Mouse (Mus musculus) right cerebral cortex, postnatal 25 days (tissue): ENCODE data around the gene Tmem129.

Experiments
- DNase-seq: peaks from one replicate; pipeline ENCODE4 v3.0.0; 2022

Tmem129 gene

DNA sequence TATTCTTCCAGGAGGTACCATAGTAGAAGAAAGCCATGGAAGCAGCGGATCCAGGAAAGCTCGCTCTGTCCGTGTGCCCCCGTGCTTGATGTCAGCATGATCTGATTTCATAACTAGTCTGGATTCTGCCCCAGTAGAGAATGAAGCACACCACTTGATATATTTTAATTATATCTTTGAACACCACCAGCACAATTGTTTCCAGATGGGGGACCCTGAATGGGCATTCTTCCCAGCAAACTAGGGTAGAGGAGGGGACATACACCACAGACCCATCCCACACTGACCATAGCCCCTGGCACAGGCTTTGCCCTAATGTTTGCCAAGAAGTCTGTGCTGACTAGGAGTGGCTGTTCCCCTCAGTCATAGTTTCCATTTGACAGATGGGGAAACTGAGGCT is 26.7 kb upstream of the Tmem129 start:
- DNase-seq, result no peak

DNA sequence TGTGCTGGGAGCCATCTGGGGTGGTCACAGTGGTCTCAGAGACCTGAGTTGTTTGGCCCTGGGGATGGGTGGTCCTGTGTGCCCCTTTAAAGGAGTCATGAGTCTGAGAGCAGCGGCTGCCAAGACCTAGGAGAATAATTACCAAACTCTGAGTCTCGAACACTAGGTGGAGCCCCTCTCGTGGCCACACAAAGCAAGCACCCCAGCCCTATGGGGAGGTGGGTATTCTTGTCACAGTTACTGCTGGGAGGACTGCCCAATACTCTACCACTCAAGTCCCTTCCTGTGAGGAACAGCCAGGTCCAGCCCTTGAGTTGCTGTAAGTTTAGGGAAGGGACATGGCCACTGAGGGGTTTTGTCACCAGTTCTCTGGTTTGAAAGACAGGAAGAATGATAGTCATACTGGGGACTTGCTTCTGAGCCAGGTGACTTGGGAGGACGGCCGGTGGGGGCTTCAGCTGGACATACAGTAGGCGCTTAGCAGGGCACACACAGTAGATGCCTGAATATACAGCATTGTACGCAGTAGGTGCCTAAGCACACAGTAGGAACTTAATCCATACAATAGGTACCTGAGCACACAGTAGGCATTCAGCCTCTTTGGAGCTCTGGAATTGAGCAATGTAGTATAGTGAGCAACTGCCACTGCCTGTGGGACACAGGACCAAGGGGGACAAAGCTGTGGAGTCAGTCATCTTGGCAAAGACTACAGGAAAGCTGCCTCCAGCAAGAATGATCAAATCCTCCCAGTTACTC is 25.9 kb upstream of the Tmem129 start:
- no peak for DNase-seq

DNA sequence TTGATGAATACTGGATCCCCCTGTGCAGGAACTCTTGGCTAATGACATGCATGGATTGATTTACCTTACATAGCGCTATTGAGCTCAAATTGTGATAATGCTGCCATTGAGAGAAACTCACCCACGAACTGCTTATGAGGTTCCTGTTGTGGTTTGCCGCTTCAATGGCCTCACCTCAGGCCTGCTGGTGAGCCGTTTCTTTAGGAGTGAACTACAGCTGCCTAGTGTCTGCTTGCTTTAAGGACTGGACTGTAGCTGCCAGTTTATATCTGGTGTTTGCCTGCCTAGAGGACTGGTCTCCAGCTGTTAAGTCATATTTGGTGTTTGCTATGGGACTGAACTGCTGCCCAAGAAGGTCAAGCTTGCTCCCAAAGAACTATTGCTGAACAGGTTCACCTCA is 24.7 kb upstream of the Tmem129 start:
- no peak for DNase-seq

DNA sequence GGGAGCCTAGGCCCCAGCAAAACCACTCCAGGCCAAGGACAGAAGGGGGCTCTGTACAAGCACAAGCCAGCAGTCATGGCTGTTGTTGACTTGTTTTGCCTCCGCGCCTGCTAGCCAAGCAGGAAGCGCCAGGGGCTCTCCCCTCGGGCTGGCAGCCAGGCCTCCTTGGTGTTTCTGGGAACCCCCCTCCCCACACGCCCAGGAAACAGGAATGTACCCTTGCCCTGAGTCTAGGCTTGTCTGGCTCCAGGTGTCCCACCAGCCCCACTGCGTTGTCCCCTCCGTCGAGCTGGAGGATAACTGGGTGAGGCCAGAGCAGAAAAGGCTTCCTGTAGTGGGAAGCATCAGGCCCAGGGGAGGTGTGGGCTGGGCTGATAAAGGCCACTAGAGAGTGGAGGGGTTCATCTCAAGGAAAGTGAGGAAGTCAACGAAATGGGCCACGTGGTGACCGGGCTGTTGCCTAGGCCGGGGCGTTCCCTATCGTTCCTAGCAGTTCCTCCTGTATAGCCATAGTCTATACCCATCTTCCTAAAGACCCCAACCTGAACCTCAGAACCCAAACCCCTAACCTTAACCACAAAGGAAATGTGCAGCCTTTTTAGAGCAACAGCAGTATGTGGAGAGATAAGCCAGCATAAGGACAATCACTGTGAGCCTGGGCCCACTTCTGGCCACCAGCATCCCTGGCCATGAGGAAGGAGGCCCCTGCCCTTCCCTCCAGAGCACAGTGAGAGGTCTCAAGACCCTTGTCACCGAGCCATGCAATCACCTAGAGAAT is 23.6 kb upstream of the Tmem129 start:
- no peak for DNase-seq

DNA sequence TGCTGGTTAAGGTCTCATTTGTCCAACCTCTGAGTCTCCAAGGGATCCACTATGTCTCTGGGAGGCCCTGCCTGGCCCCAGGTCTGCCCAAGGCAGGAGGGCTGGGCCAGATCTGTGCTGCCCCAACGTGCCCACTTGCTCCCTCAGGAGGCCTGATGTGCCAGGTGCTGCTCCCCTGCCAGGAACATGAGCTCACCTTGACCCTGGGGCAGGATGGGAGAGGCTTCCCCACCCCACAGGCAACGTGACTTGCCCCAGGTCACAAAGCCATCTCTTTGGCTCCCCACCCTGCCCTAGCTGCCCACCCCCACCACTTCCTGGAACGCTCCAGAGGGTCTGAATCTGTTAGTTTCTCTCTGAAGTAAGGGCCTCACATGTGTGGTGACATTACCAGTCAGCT is 22.8 kb upstream of the Tmem129 start:
- DNase-seq, result no peak

DNA sequence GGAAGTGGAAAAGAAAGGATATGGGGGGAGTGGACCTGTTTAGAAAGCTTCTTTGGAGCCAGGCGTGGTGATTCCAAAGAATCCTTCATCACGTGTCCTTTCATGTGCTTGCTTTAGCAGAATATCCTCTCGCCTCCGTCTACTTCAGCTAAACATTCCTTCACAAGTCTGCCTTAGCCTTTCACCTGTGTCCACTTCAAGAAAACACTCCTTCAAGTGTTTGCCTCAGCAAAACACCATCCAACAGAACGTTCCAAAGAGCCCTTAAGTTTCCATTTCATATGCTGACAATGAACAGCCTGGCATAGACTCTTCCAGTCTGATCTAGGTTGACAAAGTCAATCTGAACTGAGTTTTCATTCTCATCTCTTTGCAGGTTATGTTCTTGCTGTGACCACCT is 20.0 kb upstream of the Tmem129 start:
- no peak for DNase-seq

DNA sequence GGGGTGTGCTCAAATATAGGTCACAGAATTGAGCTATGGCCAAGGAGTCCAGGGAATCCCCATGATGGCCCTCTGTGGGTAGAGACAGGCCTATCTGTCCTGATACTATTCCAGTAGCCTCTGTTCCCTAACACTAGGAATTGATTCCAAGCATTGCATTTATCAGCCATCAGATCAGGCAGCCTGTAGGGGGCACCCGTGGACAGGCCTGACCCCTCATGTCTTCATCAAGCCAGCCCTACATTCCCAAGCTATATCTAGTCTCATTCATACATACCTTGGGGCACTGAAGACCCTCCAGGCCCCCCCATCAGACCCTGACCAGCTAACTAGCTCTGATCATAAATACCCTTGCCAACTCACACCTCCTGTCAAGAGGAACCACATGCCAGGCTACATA is 17.7 kb upstream of the Tmem129 start:
- no peak for DNase-seq

DNA sequence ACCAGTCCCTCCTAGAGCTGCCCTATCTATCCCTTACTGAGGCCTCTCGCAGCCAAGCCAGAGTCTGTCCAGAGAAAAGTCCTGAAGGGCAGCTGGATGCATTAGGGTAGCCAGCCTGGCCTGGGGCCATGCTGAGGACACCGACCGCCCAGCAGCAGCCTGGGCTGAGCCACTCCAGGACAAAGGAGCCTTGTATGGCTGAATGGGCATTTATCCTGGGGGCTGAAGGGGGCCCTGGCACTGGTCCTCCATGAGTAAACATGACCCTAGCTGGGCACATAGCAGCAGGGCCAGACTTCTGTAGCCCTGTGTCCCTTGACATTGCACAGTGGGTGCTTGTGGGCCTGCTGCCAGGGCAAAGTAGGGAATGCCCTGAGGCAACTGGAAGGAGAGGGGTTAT is 16.2 kb upstream of the Tmem129 start:
- DNase-seq, result no peak

DNA sequence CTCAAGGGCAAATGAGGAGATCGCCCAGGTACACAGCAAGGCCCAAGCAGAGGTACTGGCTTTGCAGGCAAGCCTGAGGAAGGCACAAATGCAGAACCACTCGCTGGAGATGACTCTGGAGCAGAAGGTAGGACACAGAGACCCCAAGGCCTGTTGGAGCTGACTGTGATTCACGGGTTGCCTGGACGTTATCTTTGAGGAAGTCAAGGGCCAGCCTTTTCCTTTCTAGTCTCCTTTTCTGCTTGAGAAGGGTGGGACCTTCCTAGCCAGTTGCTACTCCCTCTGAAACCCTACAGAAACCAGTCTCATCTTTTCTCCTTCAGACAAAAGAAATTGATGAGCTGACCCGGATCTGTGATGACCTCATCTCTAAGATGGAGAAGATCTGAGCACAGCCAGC is 13.4 kb upstream of the Tmem129 start:
- DNase-seq, result no peak

DNA sequence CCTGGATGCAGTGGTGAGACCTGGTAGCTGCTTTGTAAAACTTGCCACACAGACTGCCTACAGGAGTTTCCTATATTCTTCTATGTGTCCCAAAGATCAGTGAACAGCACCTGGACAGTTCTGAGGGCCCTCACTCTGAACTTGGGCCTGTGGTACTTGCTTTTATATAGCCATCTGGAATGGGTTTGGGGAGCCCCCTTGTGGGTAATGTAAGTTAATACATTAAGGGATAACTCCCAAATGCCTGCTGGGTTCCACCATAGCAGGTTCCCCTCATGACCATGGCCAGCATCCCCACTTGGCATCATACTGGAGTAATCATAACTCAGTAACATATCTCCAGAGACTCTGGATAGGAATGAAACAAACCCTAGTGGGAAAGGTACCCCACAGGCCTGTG is 10.0 kb upstream of the Tmem129 start:
- no peak for DNase-seq

DNA sequence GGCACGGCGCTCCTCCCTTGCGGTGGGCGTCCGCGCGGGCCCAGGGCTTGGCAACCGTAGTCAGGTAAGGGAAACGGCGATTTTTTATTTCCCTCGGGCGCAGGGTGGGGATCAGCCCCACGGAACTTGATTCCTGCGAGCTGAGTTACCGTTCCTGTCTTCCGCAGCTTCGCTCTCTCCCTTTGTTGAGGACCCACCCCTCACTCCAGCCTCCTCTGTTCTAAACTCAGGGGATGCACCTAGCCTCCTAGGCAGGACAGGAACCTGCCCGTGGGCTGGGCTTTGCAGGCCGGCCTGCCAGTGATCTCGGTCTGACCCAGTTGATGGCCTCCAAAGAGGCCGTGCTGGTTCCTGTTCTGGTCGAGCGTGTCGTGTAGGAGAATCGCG is 441 bp upstream of the Tmem129 start:
- no peak for DNase-seq

DNA sequence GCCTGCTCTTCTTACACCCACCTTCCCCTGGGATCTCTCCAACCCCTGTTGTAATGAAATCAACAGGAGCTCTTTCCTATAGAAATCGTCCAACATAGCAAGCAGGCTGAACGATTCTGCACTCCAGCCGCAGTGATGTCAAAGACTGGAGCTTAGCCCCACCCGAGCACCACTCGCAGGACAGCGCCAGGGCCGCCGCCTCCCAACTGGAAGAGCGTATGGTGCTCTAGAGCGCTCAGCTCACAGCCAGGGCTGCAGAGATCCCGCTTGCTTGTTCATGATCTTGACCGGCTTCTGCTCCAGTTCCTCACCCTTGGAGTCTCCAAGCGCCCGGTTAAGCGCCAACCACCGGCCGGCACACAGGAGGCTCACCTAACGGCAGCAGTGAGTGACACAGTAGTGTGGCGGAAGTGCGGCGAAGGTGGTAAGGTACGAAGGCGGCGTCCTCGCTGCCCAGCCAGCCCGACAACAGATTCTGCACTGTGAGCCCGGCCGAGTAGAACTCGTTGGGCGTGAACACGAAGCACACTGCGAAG is 897 bp downstream of the Tmem129 start:
- DNase-seq, result no peak

DNA sequence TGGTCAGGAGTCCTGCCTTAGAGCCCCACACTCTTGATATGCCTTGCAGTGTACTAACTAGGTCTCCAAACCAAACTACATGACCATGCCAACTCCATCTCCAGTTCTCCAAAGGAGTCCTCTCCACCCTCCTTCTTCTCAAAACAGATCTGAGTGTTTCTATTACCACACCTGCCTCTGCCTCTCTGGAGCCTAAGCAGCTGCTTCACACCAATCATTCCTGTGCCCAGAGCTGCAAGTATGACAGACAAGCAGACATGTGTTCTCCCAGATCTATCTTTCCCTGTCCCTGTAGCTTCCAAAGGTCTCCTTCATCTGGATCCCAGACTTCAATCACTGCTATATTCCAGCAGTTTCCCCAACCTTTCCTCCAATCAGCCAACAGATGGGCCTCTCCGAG is 1.5 kb downstream of the Tmem129 start:
- DNase-seq, result no peak

DNA sequence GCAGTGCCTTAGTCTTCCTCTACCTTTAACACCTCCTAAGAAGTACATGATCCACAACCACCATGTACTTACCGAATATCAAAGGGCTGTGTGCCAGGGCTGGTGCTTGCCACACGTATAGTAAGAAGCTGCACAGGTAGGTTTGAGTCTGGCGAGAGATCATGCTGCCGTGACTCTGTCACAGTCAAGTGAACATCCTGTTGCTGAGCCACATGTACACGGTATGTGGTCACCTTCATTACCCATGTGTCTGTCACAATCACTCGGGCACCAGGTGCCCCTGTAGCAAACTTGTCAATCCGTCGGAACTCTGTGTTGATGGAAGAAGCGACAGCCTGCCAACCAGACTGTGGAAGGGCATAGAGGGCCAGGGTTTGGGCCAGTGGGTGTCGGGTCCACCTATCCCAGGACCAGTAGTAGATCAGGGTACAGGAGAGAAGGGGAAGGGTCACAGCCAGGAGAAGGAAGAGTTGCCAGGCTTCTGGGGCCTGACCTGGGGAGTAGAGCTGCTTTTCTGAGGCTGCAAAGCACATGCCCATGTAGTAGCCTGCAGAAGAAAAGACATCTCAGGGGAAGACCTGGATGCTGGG is 2.9 kb downstream of the Tmem129 start:
- no peak for DNase-seq

DNA sequence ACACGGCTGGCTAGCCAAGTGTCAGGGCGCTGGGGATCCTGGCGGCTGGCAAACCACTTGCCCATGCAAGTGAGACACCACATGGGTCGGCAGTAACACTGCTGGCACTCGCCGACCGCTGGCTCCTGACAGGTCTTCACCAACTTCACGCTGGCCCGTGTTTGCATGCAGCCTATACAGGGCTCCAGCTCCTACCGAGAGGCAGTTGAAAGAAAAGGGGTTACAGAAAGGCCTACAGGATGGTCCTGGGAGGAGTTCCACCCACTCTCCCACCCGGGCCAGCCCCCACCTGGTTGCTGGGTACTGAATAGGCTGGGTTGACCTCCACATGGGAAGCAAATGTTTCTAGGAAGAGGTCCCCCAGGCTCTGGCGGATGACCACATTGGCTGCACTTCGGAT is 3.8 kb downstream of the Tmem129 start:
- no peak for DNase-seq

DNA sequence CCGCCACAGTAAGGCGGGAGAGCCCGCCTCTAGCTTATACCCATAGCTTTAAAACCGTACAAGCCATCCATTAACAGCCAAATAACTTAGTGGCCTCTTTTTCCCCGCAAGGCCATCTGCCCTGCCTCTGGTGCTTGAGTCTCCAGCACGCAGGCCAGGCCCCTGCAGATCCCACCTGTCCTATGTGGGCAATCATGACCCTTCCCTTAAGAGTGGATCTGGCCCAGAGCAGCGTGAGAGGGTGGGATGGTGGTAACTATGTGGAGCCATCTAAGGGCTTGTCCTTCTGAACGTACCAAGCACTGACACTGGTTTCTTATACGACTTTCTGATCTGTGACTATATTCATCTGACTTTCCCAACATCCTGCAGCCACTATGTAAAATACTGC is 5.4 kb downstream of the Tmem129 start:
- no peak for DNase-seq

DNA sequence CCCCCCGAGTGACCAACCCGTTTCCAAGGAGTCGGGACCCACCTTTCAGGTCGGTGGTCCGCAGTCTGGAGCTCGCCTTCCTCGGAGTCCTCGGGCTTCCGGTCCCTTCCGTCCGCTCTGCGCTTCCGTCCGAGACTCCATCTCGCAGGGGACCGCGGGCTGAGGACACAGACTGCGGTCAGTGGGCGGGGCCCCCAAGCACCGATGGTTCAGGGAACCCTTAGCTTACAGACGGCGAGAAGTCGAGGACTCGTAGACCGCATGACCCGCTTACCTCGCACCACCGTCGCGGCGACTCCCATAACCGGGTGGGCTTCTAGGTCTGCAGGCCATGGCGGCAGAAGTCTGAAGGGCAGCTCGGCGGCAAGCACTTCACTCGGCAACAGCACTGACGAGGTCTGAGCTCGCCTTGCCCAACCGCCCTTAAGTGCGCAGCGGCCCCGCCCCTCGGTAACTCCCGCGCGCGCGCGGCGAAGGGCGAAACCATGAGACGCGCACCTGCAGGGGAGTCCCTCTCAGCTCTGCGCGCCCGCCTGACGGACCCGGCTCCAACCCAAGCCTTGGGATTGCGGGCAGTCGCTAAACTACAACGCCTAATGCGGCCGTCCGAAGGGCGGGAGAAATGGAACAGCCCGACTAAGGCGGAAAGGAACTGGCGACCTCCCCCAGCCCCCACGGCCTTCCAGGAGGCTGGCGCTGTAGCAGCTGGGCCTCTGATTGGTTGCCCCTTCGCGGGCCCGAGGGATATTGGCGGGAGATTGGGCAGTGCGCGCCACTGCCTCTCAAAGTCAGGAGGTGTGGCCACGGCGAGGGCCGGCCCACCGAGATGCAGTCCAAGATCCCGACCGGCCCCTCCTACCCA is 6.1 kb downstream of the Tmem129 start, which contains the start of gene Slbp:
Slbp (minus strand) TSS at position 654 of the 862 bp plus-strand sequence.
- DNase-seq, result peak; percentile 98

DNA sequence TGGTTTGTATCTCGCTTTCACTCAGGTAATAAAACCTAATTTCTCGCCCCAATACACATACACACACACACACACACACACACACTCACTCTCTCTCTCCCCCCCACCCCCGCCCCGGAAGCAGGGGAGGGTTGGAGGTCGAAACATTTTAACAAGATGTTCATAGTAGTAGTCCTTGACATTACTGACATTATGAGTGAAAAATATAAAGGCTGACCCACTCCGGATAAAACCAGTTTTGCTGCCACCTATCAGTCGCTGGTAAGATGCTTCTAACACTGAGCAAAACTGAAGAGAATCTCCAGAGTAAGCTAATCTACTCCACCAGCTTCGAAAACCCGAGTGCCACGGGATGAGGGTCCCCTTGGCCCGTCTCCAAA is 6.7 kb downstream of the Tmem129 start:
- DNase-seq, result no peak

DNA sequence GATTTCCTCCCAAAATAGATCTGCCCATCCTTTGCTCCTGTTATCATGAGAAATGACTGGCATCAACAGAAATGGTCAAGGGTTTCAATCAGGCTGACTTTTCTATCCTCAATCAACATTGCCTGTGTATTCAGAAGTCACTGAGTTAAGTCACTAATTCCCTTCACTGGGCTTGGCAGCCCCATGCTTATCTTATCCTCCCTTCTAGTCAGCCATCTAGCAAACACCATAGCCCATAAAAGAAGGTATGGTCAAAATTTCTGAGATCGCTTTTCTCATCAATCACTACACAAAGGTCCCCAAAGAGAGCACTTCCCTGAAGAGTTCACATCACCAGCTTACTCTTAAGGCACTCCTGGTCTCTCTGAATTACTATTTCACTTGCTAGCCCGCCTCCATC is 7.2 kb downstream of the Tmem129 start:
- no peak for DNase-seq

DNA sequence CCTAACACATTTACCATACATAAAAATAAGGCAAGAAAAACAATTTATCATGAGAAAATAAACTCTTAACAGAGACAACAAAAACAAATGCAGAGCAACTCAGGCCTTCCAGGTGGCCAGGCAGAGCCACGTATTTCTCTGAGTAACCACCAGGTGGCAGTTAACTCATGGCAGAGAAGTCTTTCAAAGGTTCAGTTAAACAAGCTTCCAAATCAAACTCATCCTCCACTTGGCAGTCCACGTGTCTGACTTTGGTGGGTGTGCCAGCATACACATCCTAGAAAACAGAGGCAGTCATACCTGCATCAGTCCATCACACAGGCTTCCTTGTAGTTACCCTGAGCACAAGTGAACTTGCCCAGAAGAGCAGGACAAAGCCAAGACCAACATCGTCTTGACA is 17.6 kb downstream of the Tmem129 start:
- DNase-seq, result no peak

DNA sequence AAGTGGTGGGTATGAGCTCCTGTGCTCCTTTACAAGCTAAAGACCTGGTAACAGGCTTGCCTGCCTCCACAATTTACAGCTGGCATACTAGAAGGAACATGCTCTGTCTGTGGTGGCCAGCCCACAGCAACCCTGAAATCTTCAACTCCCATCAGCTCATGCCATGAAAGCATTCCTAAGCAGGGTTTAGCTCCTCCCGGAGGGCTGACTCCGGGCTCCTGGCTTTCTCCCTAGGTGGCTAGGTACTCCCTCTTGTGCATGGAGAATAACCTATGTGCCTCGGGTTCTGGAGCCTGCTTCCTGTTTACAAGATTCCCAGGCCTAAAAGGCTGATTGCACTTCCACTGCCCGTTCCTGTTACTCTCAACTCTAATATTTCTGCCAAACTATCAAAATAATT is 19.4 kb downstream of the Tmem129 start:
- no peak for DNase-seq

DNA sequence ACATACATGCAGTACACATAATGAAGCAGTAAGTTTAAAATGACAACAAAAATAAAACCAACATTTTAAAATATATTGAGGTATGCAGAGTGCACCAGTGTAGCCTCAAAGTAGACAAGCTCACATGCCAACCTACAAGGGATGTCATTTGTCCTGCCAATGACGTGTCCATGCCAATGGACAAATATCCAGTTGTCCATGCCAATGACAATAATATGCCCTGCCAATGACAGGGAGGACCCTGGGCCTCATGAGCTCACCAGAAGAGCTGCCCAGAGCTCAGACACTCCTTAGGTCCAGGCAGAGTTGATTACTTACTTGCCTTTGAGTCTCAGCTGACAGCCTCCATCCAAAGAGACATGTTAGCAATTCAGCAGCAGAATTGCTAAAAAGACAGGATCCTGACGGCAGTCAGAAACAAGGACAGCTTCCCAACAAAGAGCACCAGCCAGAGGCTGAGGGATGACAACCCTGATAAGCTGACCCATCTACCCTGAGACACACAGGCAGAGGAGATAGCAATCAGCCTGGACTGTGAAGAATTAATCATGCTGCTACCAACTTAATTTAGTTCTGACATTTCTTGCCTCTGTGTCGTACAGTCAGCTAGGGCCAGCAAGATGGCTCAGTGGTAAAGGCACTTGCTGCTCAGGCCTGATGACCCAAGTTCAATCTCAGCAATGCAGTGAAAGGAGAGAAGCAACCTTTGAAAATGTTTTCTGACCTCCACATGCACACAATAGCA is 20.4 kb downstream of the Tmem129 start:
- no peak for DNase-seq
